ENCODE assay signal across 30 mouse cellular contexts in the genomic region with DNA sequence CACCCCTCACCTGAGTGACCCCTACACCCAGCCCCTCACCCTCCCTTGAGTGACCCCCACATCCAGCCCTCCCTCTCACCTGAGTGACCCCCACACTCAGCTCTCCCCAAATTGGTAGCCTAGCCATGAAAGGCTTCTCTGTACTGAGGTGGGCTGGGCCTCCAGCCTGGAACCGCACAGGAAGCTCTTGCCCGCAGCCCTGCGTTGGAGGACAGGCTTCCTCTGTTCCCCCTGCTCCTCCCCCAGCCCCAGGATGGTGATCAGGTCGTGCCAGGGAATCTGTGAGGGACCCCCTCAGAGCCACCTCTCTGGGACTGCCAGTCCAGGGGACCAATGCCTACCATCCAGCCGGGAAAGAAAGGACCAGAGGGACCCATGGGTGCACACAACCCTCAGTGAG. TPM values are rescaled to one million over a fixed set of nuclear protein-coding genes. Genes with fewer than 3 reads are reported as not detected.
DNase-seq lines count a peak whose midpoint lies in the region; ATAC-seq and TF ChIP-seq lines count a peak whose summit lies in the region.
"Had no signal": no experiment of that assay in that cellular context is flagged by ENCODE, and none has a peak within 500 bp of the region (broad histone marks: within the 10 kb centered on the region; RNA-seq: fewer than 3 reads in every experiment).

No protein-coding gene starts in this region.

- H3K9me3 ChIP-seq in embryonic facial prominence, embryonic 15.5 days (replicated peaks), result no peaks in the 10 kb centered on the region
- H3K9me3 ChIP-seq in limb, embryonic 14.5 days (ENCODE audit: control insufficient read depth, low read length), result no peaks in the 10 kb centered on the region
- H3K9me3 ChIP-seq: forebrain, embryonic 10.5 days; forebrain, embryonic 15.5 days; G1E; hindbrain, embryonic 13.5 days; kidney, embryonic 15.5 days; lung, embryonic 15.5 days; neural tube, embryonic 13.5 days had no signal

- WGBS in embryonic facial prominence, embryonic 15.5 days, result 15% methylated on average over 5 of the region's 5 CpGs
- WGBS in limb, embryonic 14.5 days, result 21% methylated on average over 5 of the region's 5 CpGs

- no peak overlapping the region for H3K27ac ChIP-seq in embryonic facial prominence, embryonic 15.5 days (replicated peaks)
- H3K27ac ChIP-seq in limb, embryonic 14.5 days (replicated peaks; ENCODE audit: low read depth, low read length), result peak overlapping the region; percentile 76
- H3K27ac ChIP-seq: forebrain, embryonic 10.5 days; forebrain, embryonic 15.5 days; hindbrain, embryonic 13.5 days; kidney, embryonic 15.5 days; layer of hippocampus, adult 2 months; left cerebral cortex, adult 2 months; lung, embryonic 15.5 days; neural tube, embryonic 13.5 days had no signal

- DNase-seq in CD4-positive helper T cell, adult 2 months (ENCODE audit: low read depth, low spot score), result peak; percentile 50
- DNase-seq in limb, embryonic 14.5 days (ENCODE audit: low spot score), result no peak
- DNase-seq in thymus, postnatal 14 days, result no peak
- DNase-seq in kidney, postnatal 25 days, result no peak
- no peak for DNase-seq in natural killer cell, adult 2 months (ENCODE audit: low spot score in 2 of 2)
- DNase-seq: adrenal gland, postnatal 14 days; cerebellum, adult 11 months; cerebellum, adult 9-10 months; cerebellum, postnatal 36 days; embryo, embryonic 11 days; heart, postnatal 14 days; kidney, adult 18-20 months; kidney, postnatal 36 days; right cerebral cortex, postnatal 4 days; thymus, adult 2 months had no signal

- TF ChIP-seq POLR2A in limb, embryonic 14.5 days (IDR thresholded peaks at IDR 0.05; ENCODE audit: borderline replicate concordance, extremely low read depth, insufficient read depth, insufficient read length), result no peak

- H3K27me3 ChIP-seq in embryonic facial prominence, embryonic 15.5 days, result peaks cover 11% of the 10 kb centered on the region
- peaks cover 10% of the 10 kb centered on the region; the same call in 1 of the 2 replicates for H3K27me3 ChIP-seq in limb, embryonic 14.5 days (ENCODE audit: control insufficient read depth, insufficient read depth, low read length)

- H3K36me3 ChIP-seq in embryonic facial prominence, embryonic 15.5 days, result no peaks in the 10 kb centered on the region
- no peaks in the 10 kb centered on the region for H3K36me3 ChIP-seq in limb, embryonic 14.5 days (ENCODE audit: control insufficient read depth, insufficient read depth, low read length)
- H3K36me3 ChIP-seq: forebrain, embryonic 10.5 days; forebrain, embryonic 15.5 days; G1E; hindbrain, embryonic 13.5 days; kidney, embryonic 15.5 days; lung, embryonic 15.5 days; neural tube, embryonic 13.5 days had no signal

- H3K9ac ChIP-seq in embryonic facial prominence, embryonic 15.5 days, result no peak overlapping the region
- 0 out of 2 replicates have a peak overlapping the region, but pooled peaks have one; percentile 16 for H3K9ac ChIP-seq in limb, embryonic 14.5 days (ENCODE audit: low read depth, low read length, severe bottlenecking)
- H3K9ac ChIP-seq: forebrain, embryonic 15.5 days; hindbrain, embryonic 13.5 days; kidney, embryonic 15.5 days; lung, embryonic 15.5 days; neural tube, embryonic 13.5 days had no signal

- 0 out of 2 replicates have a peak, but pooled peaks cover 6% of the 10 kb centered on the region for H3K4me1 ChIP-seq in embryonic facial prominence, embryonic 15.5 days
- peaks cover 2% of the 10 kb centered on the region; the same call in 1 of the 2 replicates for H3K4me1 ChIP-seq in limb, embryonic 14.5 days (ENCODE audit: control insufficient read depth, insufficient read depth, low read length)
- H3K4me1 ChIP-seq: forebrain, embryonic 15.5 days; hindbrain, embryonic 13.5 days; neural tube, embryonic 13.5 days had no signal

- ATAC-seq in CD4-positive, CD25-positive, alpha-beta regulatory T cell, adult 4 months, result peak; percentile 38
- 0 out of 2 replicates have a peak, but pooled peaks have one; percentile 52 for ATAC-seq in embryonic facial prominence, embryonic 15.5 days (ENCODE audit: insufficient number of reproducible peaks, low FRiP score, low TSS enrichment, low read depth)
- peak; percentile 19 for ATAC-seq in limb, embryonic 14.5 days (ENCODE audit: low FRiP score, low read depth)
- ATAC-seq: forebrain, embryonic 15.5 days; inflammation-experienced regulatory T-cells, adult 6 months; midbrain, embryonic 16.5 days had no signal

- H3K4me2 ChIP-seq in embryonic facial prominence, embryonic 15.5 days (replicated peaks), result no peak overlapping the region
- H3K4me2 ChIP-seq in limb, embryonic 14.5 days (replicated peaks; ENCODE audit: low read depth, low read length, severe bottlenecking), result 0 out of 2 replicates have a peak overlapping the region, but pooled peaks have one; percentile 7
- H3K4me2 ChIP-seq: forebrain, embryonic 15.5 days; hindbrain, embryonic 13.5 days; kidney, embryonic 15.5 days; liver, embryonic 11.5 days; lung, embryonic 15.5 days; midbrain, embryonic 11.5 days; neural tube, embryonic 13.5 days had no signal

- no peak overlapping the region for H3K4me3 ChIP-seq in embryonic facial prominence, embryonic 15.5 days (replicated peaks)
- no peak overlapping the region for H3K4me3 ChIP-seq in limb, embryonic 14.5 days (replicated peaks; ENCODE audit: low read length)
- H3K4me3 ChIP-seq: forebrain, embryonic 10.5 days; forebrain, embryonic 15.5 days; hindbrain, embryonic 13.5 days; kidney, embryonic 15.5 days; layer of hippocampus, adult 2 months; left cerebral cortex, adult 2 months; lung, embryonic 15.5 days; neural tube, embryonic 13.5 days had no signal

RNA-seq across cellular contexts. Expression of gene Extl1, which starts 18.4 kb away (rescaled TPM):
- polyA plus RNA-seq in CD4-positive, CD25-positive, alpha-beta regulatory T cell, adult 4 months (2017; shearing (Covaris generic)), result 1 to 10 TPM; 2.2 to 2.3 TPM
- polyA plus RNA-seq in embryonic facial prominence, embryonic 15.5 days (2015; fragmentation: Nextera tagmentation; extraction: Ambion mirVana), result 4.1 and 4.5 TPM in 2 replicates
- 10.0 and 14.2 TPM in 2 replicates for polyA plus RNA-seq in limb, embryonic 14.5 days (2012; rRNA removed)
- 7.2 TPM in 2 replicates for polyA plus RNA-seq in limb, embryonic 14.5 days (2014; fragmentation: Nextera tagmentation; extraction: Ambion mirVana)
- polyA plus RNA-seq: G1E had no signal

RNA-seq across cellular contexts. Expression of gene Slc30a2, which starts 22.3 kb away (rescaled TPM):
- under 1 TPM; 0.19 TPM for polyA plus RNA-seq in CD4-positive, CD25-positive, alpha-beta regulatory T cell, adult 4 months (2017; shearing (Covaris generic))
- polyA plus RNA-seq in embryonic facial prominence, embryonic 15.5 days (2015; fragmentation: Nextera tagmentation; extraction: Ambion mirVana), result 1.6 and 2.3 TPM in 2 replicates
- 0.76 and 0.78 TPM in 2 replicates for polyA plus RNA-seq in limb, embryonic 14.5 days (2012; rRNA removed)
- 0.21 and 0.54 TPM in 2 replicates for polyA plus RNA-seq in limb, embryonic 14.5 days (2014; fragmentation: Nextera tagmentation; extraction: Ambion mirVana)
- polyA plus RNA-seq: forebrain, embryonic 10.5 days; hindbrain, embryonic 13.5 days; liver, embryonic 11.5 days; midbrain, embryonic 11.5 days had no signal

RNA-seq across cellular contexts. Expression of gene Pafah2, which starts 30.8 kb away (rescaled TPM):
- 1 to 10 TPM in 1 of 2 experiments, under 1 TPM in 1; 0.30 to 2.4 TPM for polyA plus RNA-seq in CD4-positive, CD25-positive, alpha-beta regulatory T cell, adult 4 months (2017; shearing (Covaris generic))
- polyA plus RNA-seq in embryonic facial prominence, embryonic 15.5 days (2015; fragmentation: Nextera tagmentation; extraction: Ambion mirVana), result 15.7 and 17.7 TPM in 2 replicates
- 25.9 and 30.2 TPM in 2 replicates for polyA plus RNA-seq in limb, embryonic 14.5 days (2012; rRNA removed)
- polyA plus RNA-seq in limb, embryonic 14.5 days (2014; fragmentation: Nextera tagmentation; extraction: Ambion mirVana), result 14.3 and 17.1 TPM in 2 replicates

RNA-seq across cellular contexts. Expression of gene Trim63, which starts 50.4 kb away (rescaled TPM):
- not detected for polyA plus RNA-seq in CD4-positive, CD25-positive, alpha-beta regulatory T cell, adult 4 months (2017; shearing (Covaris generic))
- 6.3 and 9.4 TPM in 2 replicates for polyA plus RNA-seq in embryonic facial prominence, embryonic 15.5 days (2015; fragmentation: Nextera tagmentation; extraction: Ambion mirVana)
- 4.3 and 5.1 TPM in 2 replicates for polyA plus RNA-seq in limb, embryonic 14.5 days (2012; rRNA removed)
- polyA plus RNA-seq in limb, embryonic 14.5 days (2014; fragmentation: Nextera tagmentation; extraction: Ambion mirVana), result 1.3 and 1.4 TPM in 2 replicates
- polyA plus RNA-seq: G1E; inflammation-experienced regulatory T-cells, adult 6 months; midbrain, embryonic 11.5 days had no signal
